Mouse (Mus musculus): Measurements from ENCODE around the gene Xrcc2. TPM values are rescaled to one million over a fixed set of nuclear protein-coding genes. Genes with fewer than 3 reads are reported as not detected.

Gene Xrcc2
- polyA plus RNA-seq, 2 experiments = 1.7 to 4.5 TPM

DNA sequence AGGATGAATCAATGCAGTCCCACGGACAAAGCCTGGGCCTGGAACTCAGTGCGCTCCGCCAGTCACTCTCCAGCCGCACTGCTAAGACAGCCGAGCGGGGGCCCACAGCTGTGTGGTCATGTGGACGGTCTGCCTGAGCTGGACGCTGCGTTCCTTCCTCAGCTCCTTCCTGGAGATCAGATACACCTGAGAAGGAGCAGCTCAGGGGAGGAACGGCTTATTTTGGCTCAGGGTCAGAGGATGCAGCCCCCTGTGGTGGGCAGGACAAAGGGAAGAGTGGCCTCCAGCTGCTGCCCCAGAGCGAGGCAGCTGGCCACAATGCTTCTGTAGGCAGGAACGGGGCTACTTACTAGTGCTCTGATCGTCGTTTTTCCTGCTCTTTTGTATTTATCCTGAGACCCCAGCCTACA, 51.0 kb downstream of the Xrcc2 start:
- no peaks in the 10 kb centered on the region for H3K9me3 ChIP-seq (ENCODE audit: control insufficient read depth, low read length)
- no peaks in the 10 kb centered on the region for H3K27me3 ChIP-seq (ENCODE audit: control insufficient read depth, insufficient read depth, low read length)
- no peak overlapping the region for H3K9ac ChIP-seq (replicated peaks)
- TF ChIP-seq CTCF (IDR thresholded peaks at IDR 0.05; ENCODE audit: low read depth) = no peak
- no peak for TF ChIP-seq EP300 (IDR thresholded peaks at IDR 0.05; ENCODE audit: low read depth)
- no peaks in the 10 kb centered on the region for H3K4me1 ChIP-seq (replicated peaks; ENCODE audit: control insufficient read depth in 2 of 2, insufficient read depth in 2 of 2, low read length in 1 of 2)
- no peak overlapping the region for H3K4me2 ChIP-seq (ENCODE audit: low read depth)
- no peak for DNase-seq (ENCODE audit: low read depth in 3 of 3, low spot score in 3 of 3)
- H3K4me3 ChIP-seq (ENCODE audit: insufficient read depth in 1 of 2, low read depth in 2 of 2, low read length in 2 of 2) = no peak overlapping the region
- no peaks in the 10 kb centered on the region for H3K36me3 ChIP-seq (replicated peaks; ENCODE audit: control insufficient read depth, insufficient read depth, low read depth)
- H3K27ac ChIP-seq = no peak overlapping the region
- WGBS (ENCODE audit: insufficient replicate concordance) = 45% methylated on average over 14 of the region's 14 CpGs
- ATAC-seq (ENCODE audit: insufficient read depth) = no peak

DNA sequence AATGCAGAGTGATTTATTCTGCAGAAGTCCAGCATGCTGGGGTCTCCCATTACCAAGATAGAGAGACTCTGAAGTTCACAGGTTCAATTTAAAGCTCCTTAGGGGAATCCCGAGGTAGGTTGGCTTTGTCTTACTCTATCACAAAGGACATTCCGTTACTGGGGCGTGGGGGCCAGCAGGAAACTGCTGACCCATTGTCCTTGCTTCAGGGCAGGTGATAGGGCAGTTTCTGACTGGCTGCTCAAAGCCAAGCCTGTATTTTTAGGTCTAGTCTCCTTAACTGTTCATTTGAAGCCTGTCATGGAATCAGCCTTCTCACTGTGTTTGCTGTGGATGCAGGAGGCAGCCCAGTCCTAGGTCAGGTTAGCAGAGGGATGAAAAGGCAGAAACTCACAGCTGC, 52.2 kb downstream of the Xrcc2 start:
- no peaks in the 10 kb centered on the region for H3K27me3 ChIP-seq (ENCODE audit: control insufficient read depth, insufficient read depth, low read length)
- no peaks in the 10 kb centered on the region for H3K36me3 ChIP-seq (replicated peaks; ENCODE audit: control insufficient read depth, insufficient read depth, low read depth)
- no peak for DNase-seq (ENCODE audit: low read depth in 3 of 3, low spot score in 3 of 3)
- H3K9ac ChIP-seq (replicated peaks) = no peak overlapping the region
- no peak for TF ChIP-seq CTCF (IDR thresholded peaks at IDR 0.05; ENCODE audit: low read depth)
- no peak for TF ChIP-seq EP300 (IDR thresholded peaks at IDR 0.05; ENCODE audit: low read depth)
- no peak overlapping the region for H3K27ac ChIP-seq
- no peak overlapping the region for H3K4me3 ChIP-seq (ENCODE audit: insufficient read depth in 1 of 2, low read depth in 2 of 2, low read length in 2 of 2)
- no peak for ATAC-seq (ENCODE audit: insufficient read depth)
- WGBS (ENCODE audit: insufficient replicate concordance) = 55% methylated on average over 3 of the region's 3 CpGs
- no peak overlapping the region for H3K4me2 ChIP-seq (ENCODE audit: low read depth)
- no peaks in the 10 kb centered on the region for H3K9me3 ChIP-seq (ENCODE audit: control insufficient read depth, low read length)
- no peaks in the 10 kb centered on the region for H3K4me1 ChIP-seq (replicated peaks; ENCODE audit: control insufficient read depth in 2 of 2, insufficient read depth in 2 of 2, low read length in 1 of 2)

DNA sequence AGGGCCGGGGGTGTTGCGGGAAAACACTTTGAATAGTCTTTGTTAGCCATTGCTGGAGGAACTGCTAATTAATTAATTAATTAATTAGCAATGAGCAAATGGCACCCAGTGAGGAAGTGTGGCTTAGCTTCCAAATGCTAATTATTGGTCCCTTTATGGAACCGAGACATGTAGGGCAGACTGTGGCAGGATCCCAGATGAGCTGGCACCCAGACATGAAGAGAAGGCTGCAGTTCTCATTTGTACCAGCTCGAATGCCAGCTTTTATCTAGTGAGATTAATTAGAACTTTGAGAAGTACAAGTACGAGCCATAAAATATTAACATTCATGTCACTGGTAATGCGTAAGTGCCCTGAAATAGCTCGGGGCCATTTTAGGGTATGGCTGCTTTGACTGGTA, 53.2 kb downstream of the Xrcc2 start:
- Histone ChIP-seq H3K4me2 (ENCODE audit: low read depth) (no peak overlapping the region), H3K4me1 (replicated peaks; ENCODE audit: control insufficient read depth in 2 of 2, insufficient read depth in 2 of 2, low read length in 1 of 2) (no peaks in the 10 kb centered on the region), H3K4me3 (ENCODE audit: insufficient read depth in 1 of 2, low read depth in 2 of 2, low read length in 2 of 2) (no peak overlapping the region), H3K9ac (replicated peaks) (no peak overlapping the region), H3K9me3 (ENCODE audit: control insufficient read depth, low read length) (no peaks in the 10 kb centered on the region), H3K27ac (no peak overlapping the region), H3K27me3 (ENCODE audit: control insufficient read depth, insufficient read depth, low read length) (no peaks in the 10 kb centered on the region), H3K36me3 (replicated peaks; ENCODE audit: control insufficient read depth, insufficient read depth, low read depth) (no peaks in the 10 kb centered on the region)
- TF ChIP-seq EP300 (IDR thresholded peaks at IDR 0.05; ENCODE audit: low read depth) (no peak), CTCF (IDR thresholded peaks at IDR 0.05; ENCODE audit: low read depth) (no peak)
- ATAC-seq (ENCODE audit: insufficient read depth) = no peak
- no peak for DNase-seq (ENCODE audit: low read depth in 3 of 3, low spot score in 3 of 3)
- 70% methylated on average over 7 of the region's 7 CpGs for WGBS (ENCODE audit: insufficient replicate concordance)

DNA sequence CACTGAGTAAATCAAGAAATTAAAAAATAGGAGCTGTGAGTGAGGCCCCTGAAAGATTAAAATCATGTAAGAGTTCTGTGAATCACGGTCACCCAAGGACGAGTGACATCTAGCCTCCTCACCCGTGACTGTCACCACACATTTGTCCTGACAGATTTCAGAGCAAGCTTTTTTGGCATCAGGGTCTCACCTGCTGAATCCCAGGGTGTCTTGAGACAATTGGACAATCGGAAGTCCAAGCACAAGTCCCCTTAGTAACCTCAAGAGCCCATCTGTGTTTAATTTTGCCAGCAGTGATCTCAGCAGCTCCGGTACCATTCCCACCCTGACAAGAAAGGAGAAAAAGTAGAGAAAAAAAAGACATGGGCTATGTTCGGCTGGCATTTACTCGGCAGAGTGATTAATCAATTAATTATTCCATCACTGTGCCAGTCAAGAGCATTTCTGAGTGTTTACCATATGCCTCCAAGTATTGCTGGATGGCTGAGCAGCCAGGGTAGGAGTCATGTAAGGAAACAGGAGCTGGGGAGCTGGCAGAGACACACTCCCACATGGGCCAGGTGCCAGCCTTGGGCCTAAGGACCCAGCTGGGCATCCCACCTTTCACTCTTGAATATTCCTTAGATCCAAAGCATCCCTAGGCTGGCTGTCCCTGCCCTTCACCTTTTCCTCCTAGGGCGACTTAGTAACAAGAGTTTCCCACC, 59.8 kb downstream of the Xrcc2 start:
- 67% methylated on average over 8 of the region's 8 CpGs for WGBS (ENCODE audit: insufficient replicate concordance)
- no peak for ATAC-seq (ENCODE audit: insufficient read depth)
- Histone ChIP-seq H3K27me3 (ENCODE audit: control insufficient read depth, insufficient read depth, low read length) (no peaks in the 10 kb centered on the region), H3K4me3 (ENCODE audit: insufficient read depth in 1 of 2, low read depth in 2 of 2, low read length in 2 of 2) (no peak overlapping the region), H3K36me3 (replicated peaks; ENCODE audit: control insufficient read depth, insufficient read depth, low read depth) (no peaks in the 10 kb centered on the region), H3K9ac (replicated peaks) (no peak overlapping the region), H3K27ac (no peak overlapping the region), H3K4me1 (replicated peaks; ENCODE audit: control insufficient read depth in 2 of 2, insufficient read depth in 2 of 2, low read length in 1 of 2) (no peaks in the 10 kb centered on the region), H3K9me3 (ENCODE audit: control insufficient read depth, low read length) (no peaks in the 10 kb centered on the region), H3K4me2 (ENCODE audit: low read depth) (no peak overlapping the region)
- TF ChIP-seq CTCF (IDR thresholded peaks at IDR 0.05; ENCODE audit: low read depth) = no peak
- TF ChIP-seq EP300 (IDR thresholded peaks at IDR 0.05; ENCODE audit: low read depth) = no peak
- DNase-seq (ENCODE audit: low read depth in 3 of 3, low spot score in 3 of 3) = no peak

DNA sequence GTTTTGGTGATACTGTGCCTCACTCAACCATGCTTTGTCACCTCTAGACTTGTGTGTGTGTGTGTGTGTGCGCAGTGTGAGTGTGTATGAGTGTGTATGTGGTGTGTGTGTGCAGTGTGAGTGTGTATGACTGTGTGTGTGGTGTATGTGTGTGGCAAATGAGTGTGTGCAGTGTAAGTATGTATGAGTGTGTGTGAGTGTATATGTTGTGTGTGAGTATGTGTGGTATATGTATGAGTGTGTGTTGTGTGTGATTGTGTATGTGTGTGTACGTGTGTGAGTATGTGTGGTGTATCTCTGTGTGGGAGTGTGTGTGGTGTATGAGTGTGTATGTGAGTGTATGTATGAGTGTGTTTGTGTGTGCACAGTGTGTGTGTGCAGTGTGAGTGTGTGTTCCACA, 61.1 kb downstream of the Xrcc2 start:
- H3K4me3 ChIP-seq (ENCODE audit: insufficient read depth in 1 of 2, low read depth in 2 of 2, low read length in 2 of 2) = no peak overlapping the region
- H3K9me3 ChIP-seq (ENCODE audit: control insufficient read depth, low read length) = no peaks in the 10 kb centered on the region
- H3K9ac ChIP-seq (replicated peaks) = no peak overlapping the region
- H3K27ac ChIP-seq = no peak overlapping the region
- H3K4me1 ChIP-seq (replicated peaks; ENCODE audit: control insufficient read depth in 2 of 2, insufficient read depth in 2 of 2, low read length in 1 of 2) = no peaks in the 10 kb centered on the region
- no peak for TF ChIP-seq CTCF (IDR thresholded peaks at IDR 0.05; ENCODE audit: low read depth)
- no peak for TF ChIP-seq EP300 (IDR thresholded peaks at IDR 0.05; ENCODE audit: low read depth)
- H3K36me3 ChIP-seq (replicated peaks; ENCODE audit: control insufficient read depth, insufficient read depth, low read depth) = no peaks in the 10 kb centered on the region
- no peak for DNase-seq (ENCODE audit: low read depth in 3 of 3, low spot score in 3 of 3)
- no peak for ATAC-seq (ENCODE audit: insufficient read depth)
- H3K4me2 ChIP-seq (ENCODE audit: low read depth) = no peak overlapping the region
- no peaks in the 10 kb centered on the region for H3K27me3 ChIP-seq (ENCODE audit: control insufficient read depth, insufficient read depth, low read length)
- WGBS (ENCODE audit: insufficient replicate concordance) = 73% methylated on average over 2 of the region's 2 CpGs
